Mouse (Mus musculus): Measurements from ENCODE around the gene Hoxa3. TPM values are rescaled to one million over a fixed set of nuclear protein-coding genes. Genes with fewer than 3 reads are reported as not detected.
A peak's percentile ranks its signal among the peaks of the same experiment; 100 is the strongest.

Gene Hoxa3
- polyA plus RNA-seq, 1 experiment, result 12.8 TPM

- no peak for TF ChIP-seq CTCF (IDR thresholded peaks at IDR 0.05; ENCODE audit: insufficient read depth, low read length)
- no peaks in the 10 kb centered on the region for H3K4me1 ChIP-seq (ENCODE audit: control insufficient read depth, insufficient read depth, low read length)
- DNase-seq, result no peak
- WGBS, result 19% methylated on average over 22 of the region's 22 CpGs
- peak overlapping the region; percentile 94 for H3K4me3 ChIP-seq (replicated peaks; ENCODE audit: extremely low read depth, low read depth, low read length)
These were observed 10.6 kb downstream of the Hoxa3 start for GRCm38 (mm10) chr6:52202362-52203120.

- WGBS, result 39% methylated on average over 1 of the region's 1 CpGs
- H3K4me1 ChIP-seq (ENCODE audit: control insufficient read depth, insufficient read depth, low read length), result 0 out of 2 replicates have a peak, but pooled peaks cover 3% of the 10 kb centered on the region
- no peak for TF ChIP-seq CTCF (IDR thresholded peaks at IDR 0.05; ENCODE audit: insufficient read depth, low read length)
- no peak for TF ChIP-seq POLR2A (IDR thresholded peaks at IDR 0.05; ENCODE audit: borderline replicate concordance, extremely low read depth, low read depth, low read length)
- DNase-seq, result no peak
- peak overlapping the region; percentile 43 for H3K4me3 ChIP-seq (replicated peaks; ENCODE audit: extremely low read depth, low read depth, low read length)
These were observed 11.9 kb downstream of the Hoxa3 start for GRCm38 (mm10) chr6:52201269-52201668.

GRCm38 (mm10) chr6:52200751-52201250 lies 12.3 kb downstream of the Hoxa3 start:
- 32% methylated on average over 10 of the region's 10 CpGs for WGBS
- TF ChIP-seq POLR2A (IDR thresholded peaks at IDR 0.05; ENCODE audit: borderline replicate concordance, extremely low read depth, low read depth, low read length), result no peak
- no peak for TF ChIP-seq CTCF (IDR thresholded peaks at IDR 0.05; ENCODE audit: insufficient read depth, low read length)
- H3K4me1 ChIP-seq (ENCODE audit: control insufficient read depth, insufficient read depth, low read length), result 0 out of 2 replicates have a peak, but pooled peaks cover 3% of the 10 kb centered on the region
- DNase-seq, result no peak
- peak overlapping the region; percentile 25 for H3K4me3 ChIP-seq (replicated peaks; ENCODE audit: extremely low read depth, low read depth, low read length)

- TF ChIP-seq POLR2A (IDR thresholded peaks at IDR 0.05; ENCODE audit: borderline replicate concordance, extremely low read depth, low read depth, low read length), result no peak
- no peak for TF ChIP-seq CTCF (IDR thresholded peaks at IDR 0.05; ENCODE audit: insufficient read depth, low read length)
- DNase-seq, result no peak
- Histone ChIP-seq H3K4me1 (ENCODE audit: control insufficient read depth, insufficient read depth, low read length) (0 out of 2 replicates have a peak, but pooled peaks cover 3% of the 10 kb centered on the region), H3K4me3 (replicated peaks; ENCODE audit: extremely low read depth, low read depth, low read length) (peak overlapping the region; percentile 25)
- 21% methylated on average over 30 of the region's 30 CpGs for WGBS
These were observed 12.9 kb downstream of the Hoxa3 start for GRCm38 (mm10) chr6:52200073-52200750.

GRCm38 (mm10) chr6:52197271-52197670 lies 15.9 kb downstream of the Hoxa3 start:
- Histone ChIP-seq H3K4me1 (ENCODE audit: control insufficient read depth, insufficient read depth, low read length) (peaks cover 6% of the 10 kb centered on the region; the same call in 1 of the 2 replicates), H3K4me3 (replicated peaks; ENCODE audit: extremely low read depth, low read depth, low read length) (no peak overlapping the region)
- no peak for TF ChIP-seq POLR2A (IDR thresholded peaks at IDR 0.05; ENCODE audit: borderline replicate concordance, extremely low read depth, low read depth, low read length)
- TF ChIP-seq CTCF (IDR thresholded peaks at IDR 0.05; ENCODE audit: insufficient read depth, low read length), result peak; percentile 65
- 22% methylated on average over 10 of the region's 10 CpGs for WGBS
- no peak for DNase-seq

- Histone ChIP-seq H3K4me3 (replicated peaks; ENCODE audit: extremely low read depth, low read depth, low read length) (peak overlapping the region; percentile 10), H3K4me1 (ENCODE audit: control insufficient read depth, insufficient read depth, low read length) (peaks cover 6% of the 10 kb centered on the region; the same call in 1 of the 2 replicates)
- 29% methylated on average over 9 of the region's 9 CpGs for whole genome bisulfite sequencing
- TF ChIP-seq POLR2A (IDR thresholded peaks at IDR 0.05; ENCODE audit: borderline replicate concordance, extremely low read depth, low read depth, low read length), result no peak
- no peak for DNase-seq
These were observed 16.3 kb downstream of the Hoxa3 start for GRCm38 (mm10) chr6:52196811-52197210.

- no peak overlapping the region for H3K4me3 ChIP-seq (replicated peaks; ENCODE audit: extremely low read depth, low read depth, low read length)
- WGBS, result 36% methylated on average over 10 of the region's 10 CpGs
- TF ChIP-seq CTCF (IDR thresholded peaks at IDR 0.05; ENCODE audit: insufficient read depth, low read length) (no peak), POLR2A (IDR thresholded peaks at IDR 0.05; ENCODE audit: borderline replicate concordance, extremely low read depth, low read depth, low read length) (no peak)
- no peak for DNase-seq
- peaks cover 10% of the 10 kb centered on the region for H3K4me1 ChIP-seq (ENCODE audit: control insufficient read depth, insufficient read depth, low read length)
These were observed 18.4 kb downstream of the Hoxa3 start for GRCm38 (mm10) chr6:52194690-52195089.

GRCm38 (mm10) chr6:52191860-52192550 lies 21.1 kb downstream of the Hoxa3 start:
- DNase-seq, result peak; percentile 71
- TF ChIP-seq CTCF (IDR thresholded peaks at IDR 0.05; ENCODE audit: insufficient read depth, low read length), result no peak
- TF ChIP-seq POLR2A (IDR thresholded peaks at IDR 0.05; ENCODE audit: borderline replicate concordance, extremely low read depth, low read depth, low read length), result peak; percentile 76; the same call in 1 of the 2 replicates
- 2% methylated on average over 37 of the region's 55 CpGs for WGBS
- Histone ChIP-seq H3K4me3 (replicated peaks; ENCODE audit: extremely low read depth, low read depth, low read length) (peak overlapping the region; percentile 99), H3K4me1 (ENCODE audit: control insufficient read depth, insufficient read depth, low read length) (peaks cover 10% of the 10 kb centered on the region)

All from lung, adult 2 months (tissue).